Mouse (Mus musculus) embryonic facial prominence, embryonic 14.5 days (tissue): ENCODE results near the gene Hes6. TPM values are rescaled to one million over a fixed set of nuclear protein-coding genes. Genes with fewer than 3 reads are reported as not detected.

Experiments used
- polyA plus RNA-seq: library from polyadenylated mRNA; unstranded; fragments of >200 nt; fragmentation: Nextera tagmentation; extraction: Ambion mirVana; gene quantifications from 2 replicates; pipeline ENCODE4 v1.2.1, GENCODE M21; 2014

The Hes6 gene
- polyA plus RNA-seq, 1 experiment from 2014 or later: 106 TPM

Other genes starting within 250 kb of the Hes6 start
- gene Ramp1, start 234.2 kb downstream of the Hes6 start, polyA plus RNA-seq: 13.5 and 21.7 TPM in 2 replicates
- gene Ube2f, start 163.7 kb downstream of the Hes6 start, polyA plus RNA-seq: 70.2 and 78.7 TPM in 2 replicates
- gene Scly, start 115.7 kb downstream of the Hes6 start, polyA plus RNA-seq: 9.6 and 10.0 TPM in 2 replicates
- not detected in 2 replicates for gene Espnl, start 92.0 kb downstream of the Hes6 start, polyA plus RNA-seq
- gene Klhl30, start 63.0 kb downstream of the Hes6 start, polyA plus RNA-seq: 7.0 and 10.0 TPM in 2 replicates
- gene Erfe, start 47.6 kb downstream of the Hes6 start, polyA plus RNA-seq: 1.5 and 2.5 TPM in 2 replicates
- 138 and 146 TPM in 2 replicates for gene Ilkap, start 15.2 kb downstream of the Hes6 start, polyA plus RNA-seq
- 3.9 and 4.7 TPM in 2 replicates for gene Per2, start 45.3 kb upstream of the Hes6 start, polyA plus RNA-seq
- gene Traf3ip1, start 80.6 kb upstream of the Hes6 start, polyA plus RNA-seq: 5.5 and 6.8 TPM in 2 replicates
- gene Asb1, start 126.5 kb upstream of the Hes6 start, polyA plus RNA-seq: 8.0 TPM in 2 replicates